Mouse (Mus musculus) heart, postnatal 4 days (tissue): ENCODE results near the gene Nav2. TPM values are rescaled to one million over a fixed set of nuclear protein-coding genes. Genes with fewer than 3 reads are reported as not detected.
A peak's percentile ranks its signal among the peaks of the same experiment; 100 is the strongest.

Experiments used
- DNase-seq: peaks from one replicate; pipeline ENCODE4 v3.0.0; 2021
- total RNA-seq, 2 experiments: library from RNA; stranded (reverse); gene quantifications; 2 replicates each; pipeline ENCODE4 v1.2.3; 2021

The Nav2 gene
- total RNA-seq, 2 experiments from 2014 or later, result 106 to 112 TPM

DNA sequence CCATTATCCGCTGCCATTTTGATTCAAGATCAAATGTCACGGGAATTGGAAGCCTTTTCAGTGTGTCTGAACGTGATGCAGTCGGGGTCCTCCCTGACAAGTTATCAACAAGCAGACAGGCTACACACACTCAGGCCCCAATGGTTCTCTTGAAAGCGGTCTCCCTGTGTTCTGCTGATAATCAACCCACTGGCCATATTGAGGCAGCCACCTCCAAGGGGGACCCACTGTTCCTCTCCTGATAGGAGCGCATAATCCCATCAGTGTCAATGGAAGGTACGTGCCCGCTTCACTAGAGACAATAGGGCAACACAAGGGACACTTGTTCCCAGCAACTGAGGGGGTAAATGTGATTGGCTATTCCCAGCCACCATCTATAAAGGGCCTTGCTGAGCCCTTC lies 195.9 kb downstream of the Nav2 start:
- no peak for DNase-seq

- no peak for DNase-seq
Observed at GRCm38 (mm10) chr7:49104793-49105192, 196.3 kb downstream of the Nav2 start.

GRCm38 (mm10) chr7:49105501-49105900 lies 197.0 kb downstream of the Nav2 start:
- DNase-seq, result no peak

- no peak for DNase-seq
Observed at GRCm38 (mm10) chr7:49108076-49108475, 199.6 kb downstream of the Nav2 start.

DNA sequence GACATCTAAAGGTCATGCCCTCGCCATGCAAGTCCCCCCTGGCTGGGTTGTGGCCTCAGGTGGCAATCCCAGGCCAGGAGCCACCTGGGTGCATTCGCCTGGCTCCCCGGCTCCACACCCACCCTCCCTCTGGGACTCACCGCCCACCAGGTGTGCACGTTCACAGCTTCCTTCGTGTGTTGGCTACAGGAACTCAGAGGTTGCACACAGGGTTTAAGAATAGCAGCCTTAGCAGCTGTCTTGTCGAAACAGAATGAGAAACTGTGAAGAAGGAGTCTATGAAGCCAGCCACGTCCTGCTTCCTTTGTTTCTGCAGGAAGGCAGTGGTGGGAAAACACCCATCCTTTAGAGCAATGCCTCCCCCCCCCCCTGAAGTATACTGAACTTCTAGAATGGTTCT lies 210.5 kb downstream of the Nav2 start:
- DNase-seq, result no peak

DNA sequence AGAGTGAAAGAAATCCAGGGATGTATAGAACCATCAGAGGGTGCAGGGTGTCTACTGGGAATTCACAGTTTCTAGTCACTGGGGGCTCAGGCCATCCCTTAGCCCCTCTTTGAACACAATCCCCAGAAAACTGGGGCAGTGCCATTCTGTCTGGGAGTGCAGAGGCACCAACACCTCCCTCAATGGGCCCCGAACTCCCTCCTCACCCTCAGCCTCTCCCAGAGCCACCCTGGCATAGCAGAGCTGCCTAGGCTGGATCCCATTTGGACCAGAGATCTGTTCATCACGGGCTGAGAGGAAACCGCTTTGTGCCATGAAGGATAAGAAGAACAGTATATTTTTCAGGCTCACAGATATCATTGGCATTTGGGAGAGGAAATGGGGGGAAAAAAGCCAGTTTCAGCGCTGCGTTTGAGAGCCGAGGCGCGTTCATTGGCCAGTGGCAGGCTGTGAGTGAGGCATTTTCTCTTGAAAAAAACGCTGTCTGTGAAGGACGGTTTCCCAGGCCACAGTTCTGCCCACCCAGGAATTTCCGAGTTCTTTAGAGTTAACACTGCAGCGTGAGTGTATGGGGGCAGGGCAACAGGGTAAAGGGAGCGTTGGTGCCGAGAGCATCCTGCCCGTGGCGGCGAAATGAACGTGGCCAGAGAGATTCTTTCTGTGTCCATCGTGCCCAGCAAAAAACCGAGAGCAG lies 211.4 kb downstream of the Nav2 start:
- DNase-seq, result no peak

GRCm38 (mm10) chr7:49120488-49120864 lies 212.0 kb downstream of the Nav2 start:
- DNase-seq, result no peak

DNA sequence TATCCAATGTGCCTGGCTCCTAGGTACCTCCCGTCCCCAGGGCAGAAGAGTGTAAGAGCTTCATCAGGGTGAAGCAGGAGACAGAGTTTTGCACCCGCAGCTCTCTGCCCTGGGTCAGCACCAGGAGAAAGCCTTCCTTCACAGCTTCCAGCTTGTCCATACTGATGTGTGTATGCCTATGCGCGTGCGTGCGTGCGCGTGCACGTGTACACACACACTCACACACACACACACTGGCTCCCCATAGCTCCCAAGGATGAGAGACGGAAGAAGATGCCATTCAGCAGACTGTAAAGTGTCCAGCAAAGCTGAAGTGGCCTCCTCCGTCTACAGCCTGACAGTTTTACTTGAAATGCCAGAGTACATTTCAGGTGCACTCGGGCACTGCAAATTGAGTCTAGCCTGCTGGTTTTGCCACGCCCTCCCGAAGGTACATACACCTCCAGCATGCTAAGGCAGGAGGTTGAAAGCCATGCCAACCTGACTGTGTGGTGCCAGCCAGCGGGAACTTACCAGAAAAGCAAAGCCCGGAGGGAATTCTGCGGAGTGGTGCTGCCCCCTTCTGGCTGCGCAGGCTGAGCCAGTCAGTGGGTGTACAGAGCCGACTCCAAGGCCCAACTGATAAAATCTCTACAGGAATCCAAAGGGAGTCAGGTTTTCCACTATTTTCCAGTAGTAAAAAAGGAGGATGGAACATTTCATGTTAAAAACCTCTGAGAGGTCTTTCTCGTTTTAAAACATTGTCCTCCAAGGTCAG lies 212.6 kb downstream of the Nav2 start:
- peak; percentile 92 for DNase-seq

DNA sequence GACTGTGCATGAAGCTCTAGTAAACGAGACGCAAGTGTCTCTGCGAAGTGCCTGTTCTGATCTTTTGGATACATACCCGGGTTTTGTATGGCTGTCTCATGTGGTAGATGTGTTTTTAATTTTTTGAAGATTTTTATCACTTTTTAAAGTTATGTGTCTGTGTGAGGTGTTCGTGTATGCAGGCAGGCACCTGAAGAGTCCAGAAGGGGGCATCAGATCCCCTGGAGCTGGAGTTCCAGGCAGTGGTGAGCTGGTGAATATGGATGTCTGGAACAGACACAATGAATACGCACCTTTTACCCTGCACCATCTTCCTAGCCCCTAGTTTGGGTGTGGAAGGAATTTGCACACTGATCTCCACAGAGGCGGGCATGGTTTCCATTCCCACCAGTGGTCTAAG lies 214.0 kb downstream of the Nav2 start:
- no peak for DNase-seq

DNA sequence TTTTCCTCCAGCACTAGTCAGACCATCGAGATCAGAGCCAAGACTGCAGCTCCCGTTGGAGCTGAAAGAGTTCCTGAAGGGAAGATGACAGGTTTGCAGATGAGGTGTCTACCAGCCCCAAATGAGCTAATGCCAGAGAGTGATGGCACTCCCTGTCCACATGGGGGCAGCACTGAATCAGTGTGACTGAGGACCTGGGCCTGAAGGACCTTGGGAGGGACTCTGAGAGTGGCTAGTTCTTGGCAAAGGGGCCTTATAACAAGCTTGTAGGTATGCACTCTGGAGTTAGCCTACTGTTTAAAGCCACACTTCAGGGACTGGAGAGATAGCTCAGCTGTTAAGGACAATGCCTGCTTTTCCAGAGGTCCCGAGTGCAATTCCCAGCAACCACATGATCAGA lies 217.0 kb downstream of the Nav2 start:
- DNase-seq, result peak; percentile 76

- DNase-seq, result no peak
Observed at GRCm38 (mm10) chr7:49128224-49128623, 219.7 kb downstream of the Nav2 start.

- peak; percentile 88 for DNase-seq
Observed at GRCm38 (mm10) chr7:49132851-49133351, 224.4 kb downstream of the Nav2 start.

GRCm38 (mm10) chr7:49134396-49134795 lies 225.9 kb downstream of the Nav2 start:
- no peak for DNase-seq

- no peak for DNase-seq
Observed at GRCm38 (mm10) chr7:49139762-49140161, 231.2 kb downstream of the Nav2 start.

DNA sequence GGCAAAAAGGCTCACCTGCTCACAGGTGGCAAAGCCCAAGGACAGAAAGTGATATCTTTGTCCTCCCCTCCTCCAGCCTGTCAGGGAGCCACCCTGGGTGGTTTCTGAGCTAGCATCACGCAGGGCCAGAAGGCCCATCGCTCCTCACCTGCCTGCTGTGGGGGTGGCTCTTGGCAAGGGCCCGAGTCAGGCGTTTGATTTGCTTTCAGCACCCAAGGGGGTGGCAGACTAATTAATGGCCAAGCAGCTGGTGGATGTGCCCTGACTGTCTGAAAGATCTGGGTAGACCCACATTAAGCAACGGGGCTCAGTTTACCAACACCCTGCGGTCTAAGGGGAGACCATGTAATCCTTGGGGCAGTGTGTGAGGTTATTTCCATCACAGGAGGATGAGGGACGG lies 235.4 kb downstream of the Nav2 start:
- no peak for DNase-seq

GRCm38 (mm10) chr7:49145749-49146670 lies 237.5 kb downstream of the Nav2 start:
- DNase-seq, result peak; percentile 79

DNA sequence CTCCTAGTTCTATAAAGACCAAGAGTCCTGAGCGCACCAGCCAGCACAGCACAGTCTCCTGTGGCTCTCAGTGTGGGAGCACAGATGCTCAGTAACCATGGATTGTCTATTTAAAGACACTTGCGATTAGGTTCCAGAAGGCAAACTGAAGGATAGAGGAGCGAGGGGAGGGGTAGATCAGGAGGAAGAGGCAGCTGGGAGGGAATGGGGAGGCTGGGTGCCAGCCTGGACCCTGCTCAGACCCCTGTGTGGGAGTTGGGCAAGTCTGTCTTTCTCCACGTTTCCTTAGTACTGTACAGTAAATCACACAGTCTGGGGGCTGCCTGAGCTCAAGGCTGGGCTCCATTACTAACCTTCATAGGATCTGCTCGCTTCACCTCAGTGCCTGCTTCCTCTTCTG lies 243.8 kb downstream of the Nav2 start:
- no peak for DNase-seq

DNA sequence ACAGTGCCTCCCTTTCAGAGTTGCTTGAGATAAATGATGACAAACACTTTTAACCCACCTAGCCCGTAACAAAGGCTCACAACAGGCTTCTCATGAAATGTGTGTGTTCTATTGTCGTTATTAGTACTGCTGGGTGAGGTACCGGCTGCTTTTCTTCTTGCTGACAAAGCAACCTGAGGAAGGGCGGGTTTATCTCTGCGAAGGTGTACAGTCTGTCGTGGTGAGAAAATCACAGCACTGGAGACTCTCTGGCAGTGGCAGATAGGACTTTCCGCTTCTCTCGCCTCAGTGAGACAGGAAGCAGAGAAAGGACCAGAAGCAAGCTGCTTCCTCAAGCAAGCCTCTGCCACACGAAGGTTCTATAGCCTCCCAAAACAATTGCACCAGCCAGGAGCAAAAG lies 244.2 kb downstream of the Nav2 start:
- DNase-seq, result no peak

DNA sequence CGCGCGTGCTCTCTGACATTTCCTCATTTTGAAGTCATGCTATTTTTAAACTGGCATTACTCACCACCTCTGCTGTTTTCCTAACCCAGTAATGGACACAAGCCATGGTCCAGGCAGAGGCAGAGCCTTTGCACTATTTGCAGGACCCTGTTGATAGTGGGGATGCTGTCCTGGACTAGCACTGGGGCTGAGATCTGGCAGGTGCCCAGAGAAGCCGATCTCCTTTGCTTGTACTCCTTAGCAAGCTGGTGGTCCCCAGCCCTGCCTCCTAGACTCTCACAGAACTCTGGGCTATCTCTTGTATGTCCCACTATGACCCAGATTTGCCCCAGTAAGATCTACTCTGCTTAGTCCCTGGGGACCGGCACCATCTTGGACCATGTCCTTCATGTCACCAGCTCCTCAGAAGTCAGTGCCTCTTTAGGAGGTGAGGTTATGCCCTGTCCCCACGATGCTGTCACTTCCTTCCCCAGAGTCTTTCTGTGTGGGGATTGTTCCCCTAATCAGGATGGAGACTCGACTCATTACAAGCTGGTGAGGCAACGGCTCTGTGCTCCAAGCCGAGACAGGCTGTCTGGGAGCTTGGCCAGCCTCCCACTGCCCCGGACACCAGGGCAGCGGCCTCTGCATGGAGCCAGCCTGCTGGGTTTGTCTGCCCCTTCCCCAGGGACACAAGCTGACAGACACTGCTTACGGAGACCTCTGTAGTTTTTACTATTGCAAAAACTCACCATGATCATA lies 250.3 kb downstream of the Nav2 start:
- DNase-seq, result peak; percentile 66

DNA sequence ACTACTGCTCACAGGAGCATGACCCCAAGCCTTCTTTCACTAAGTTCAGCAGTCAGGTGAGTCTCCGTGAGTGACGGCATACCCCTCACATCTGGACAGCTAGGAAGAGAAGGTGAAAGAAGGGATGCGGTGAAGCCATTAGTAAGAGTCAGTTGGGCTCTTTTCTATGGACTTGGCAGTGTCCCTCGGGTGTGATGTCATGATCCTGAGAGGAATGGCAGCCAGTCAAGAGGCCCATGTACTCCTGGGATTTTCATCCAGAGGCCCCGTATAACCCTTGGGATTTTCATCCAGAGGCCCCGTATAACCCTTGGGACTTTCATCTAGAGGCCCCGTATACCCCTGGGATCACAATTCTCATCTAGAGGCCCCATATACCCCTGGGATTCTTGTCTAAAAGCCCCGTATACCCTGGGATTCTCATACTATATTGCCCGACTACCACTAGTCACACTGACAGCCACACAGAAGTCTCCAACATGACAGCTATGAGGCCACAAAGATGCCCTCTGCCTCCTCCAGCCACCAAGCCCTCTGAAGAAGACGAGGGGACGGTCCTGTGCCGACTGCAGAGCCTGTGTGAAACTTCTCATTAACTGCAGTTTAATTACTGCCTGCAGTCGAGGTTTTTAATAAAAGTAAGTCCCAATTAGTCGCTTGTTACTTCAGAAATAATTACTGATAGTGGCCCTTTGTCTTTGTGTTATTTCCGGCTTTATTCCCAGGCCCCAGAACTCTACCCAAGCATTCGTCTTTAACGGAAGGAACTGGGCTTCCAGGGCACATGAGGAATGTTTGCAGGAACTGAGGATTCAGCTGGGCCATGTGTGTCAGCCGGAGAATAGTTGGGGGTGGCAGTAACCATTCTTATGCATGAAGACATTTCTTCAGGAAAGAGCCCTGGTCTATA lies 251.4 kb downstream of the Nav2 start:
- peak; percentile 69 for DNase-seq

DNA sequence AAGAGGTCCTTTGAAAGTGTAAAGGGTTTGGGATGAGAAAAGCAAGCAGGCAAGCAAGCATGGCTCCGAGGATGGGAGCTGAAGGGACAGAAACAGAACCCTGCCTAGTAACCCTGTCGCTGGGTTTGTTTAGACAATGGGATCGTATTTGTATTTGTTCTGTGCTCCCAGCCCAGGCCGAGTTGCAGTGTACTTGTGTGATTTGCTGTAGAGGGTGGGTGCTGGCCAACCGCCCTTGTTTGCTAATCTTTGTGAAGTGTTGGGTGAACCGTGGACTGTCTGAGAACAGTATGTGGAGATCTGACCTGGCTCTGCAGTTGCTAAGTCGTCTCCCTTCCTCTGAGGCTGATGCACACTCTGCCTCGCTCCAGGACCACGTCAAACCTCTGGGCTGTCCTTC lies 253.6 kb downstream of the Nav2 start:
- peak; percentile 56 for DNase-seq
